8 mouse cellular contexts compared by ENCODE assay signal in genomic region chr10:36974086-36974675, GRCm38 (mm10). TPM values are rescaled to one million over a fixed set of nuclear protein-coding genes. Genes with fewer than 3 reads are reported as not detected.
DNase-seq lines count a peak whose midpoint lies in the region; ATAC-seq and TF ChIP-seq lines count a peak whose summit lies in the region.

Hdac2 (plus strand) TSS chr10:36974544.

- peak within 1 kb of the TSS; percentile 93 for H3K4me3 ChIP-seq in G1E (ENCODE audit: low read depth, low read length)
- peak within 1 kb of the TSS; percentile 98 for H3K4me3 ChIP-seq in forebrain, postnatal 0 days (ENCODE audit: low read depth, low read length)
- H3K4me3 ChIP-seq in lung, embryonic 15.5 days = peak within 1 kb of the TSS; percentile 100

- DNase-seq in G1E (ENCODE audit: low spot score) = peak; percentile 80
- DNase-seq in cerebellum, adult 18-20 months = peak; percentile 85 to 92
- DNase-seq in forebrain, postnatal 0 days = peak; percentile 96
- peak; percentile 90 for DNase-seq in heart, postnatal 4 days
- DNase-seq in layer of hippocampus, adult 8-10 months (ENCODE audit: low spot score in 2 of 2) = peak; percentile 83 to 87
- DNase-seq in ovary, adult 18-20 months (ENCODE audit: low spot score) = peak; percentile 80
- DNase-seq in thymus, postnatal 0 days (ENCODE audit: low spot score) = peak; percentile 88

- peak within 1 kb of the TSS; percentile 99 for H3K9ac ChIP-seq in forebrain, postnatal 0 days
- H3K9ac ChIP-seq in lung, embryonic 15.5 days = peak within 1 kb of the TSS; percentile 98

- ATAC-seq in G1E (ENCODE audit: extremely low read depth, insufficient number of reproducible peaks, low FRiP score, poor library complexity, severe bottlenecking) = peak; percentile 81
- ATAC-seq in forebrain, postnatal 0 days = peak; percentile 97
- peak; percentile 98 for ATAC-seq in lung, embryonic 15.5 days (ENCODE audit: borderline replicate concordance, extremely low read depth, low FRiP score, low TSS enrichment)

- no peaks in the 10 kb centered on the region for H3K9me3 ChIP-seq in G1E (replicated peaks)
- H3K9me3 ChIP-seq in forebrain, postnatal 0 days (ENCODE audit: low read length) = no peaks in the 10 kb centered on the region
- H3K9me3 ChIP-seq in lung, embryonic 15.5 days = no peaks in the 10 kb centered on the region

- H3K4me2 ChIP-seq in forebrain, postnatal 0 days (ENCODE audit: low read depth) = peak within 1 kb of the TSS; percentile 51
- H3K4me2 ChIP-seq in lung, embryonic 15.5 days = peak within 1 kb of the TSS; percentile 81

- H3K4me1 ChIP-seq in G1E (ENCODE audit: insufficient read depth, low read depth, low read length) = peaks cover 24% of the 10 kb centered on the region
- peaks cover 20% of the 10 kb centered on the region for H3K4me1 ChIP-seq in forebrain, postnatal 0 days (ENCODE audit: insufficient read depth)
- H3K4me1 ChIP-seq in lung, embryonic 15.5 days = peaks cover 18% of the 10 kb centered on the region

- TF ChIP-seq CTCF in G1E (IDR thresholded peaks at IDR 0.05; ENCODE audit: low read depth, low read length) = no peak
- no peak for TF ChIP-seq CTCF in forebrain, postnatal 0 days (IDR thresholded peaks at IDR 0.05; ENCODE audit: low read depth)

- peaks cover 10% of the 10 kb centered on the region for H3K36me3 ChIP-seq in G1E (replicated peaks)
- H3K36me3 ChIP-seq in forebrain, postnatal 0 days (ENCODE audit: insufficient read depth) = no peaks in the 10 kb centered on the region
- H3K36me3 ChIP-seq in lung, embryonic 15.5 days = no peaks in the 10 kb centered on the region

- WGBS in forebrain, postnatal 0 days = 5% methylated on average over 65 of the region's 67 CpGs
- 1% methylated on average over 54 of the region's 67 CpGs for WGBS in lung, embryonic 15.5 days

- H3K27me3 ChIP-seq in G1E (ENCODE audit: insufficient read depth, low read length) = peaks cover 8% of the 10 kb centered on the region; the same call in 1 of the 2 replicates
- no peaks in the 10 kb centered on the region for H3K27me3 ChIP-seq in forebrain, postnatal 0 days (ENCODE audit: insufficient read depth, low read length)
- H3K27me3 ChIP-seq in lung, embryonic 15.5 days = no peaks in the 10 kb centered on the region

- peak within 1 kb of the TSS; percentile 100 for H3K27ac ChIP-seq in forebrain, postnatal 0 days (ENCODE audit: low read depth, low read length)
- H3K27ac ChIP-seq in lung, embryonic 15.5 days = peak within 1 kb of the TSS; percentile 98

RNA-seq across cellular contexts. Expression of gene Hdac2, which starts in this region (rescaled TPM):
- total RNA-seq in G1E (2014; fragmentation: Nextera tagmentation) = 130 and 158 TPM in 2 replicates
- total RNA-seq in G1E (2017) = 106 and 122 TPM in 2 replicates
- polyA plus RNA-seq in G1E (2012) = 32.2 and 38.9 TPM in 2 replicates
- total RNA-seq in forebrain, postnatal 0 days (2014; rRNA removed) = 192 and 242 TPM in 2 replicates
- polyA plus RNA-seq in forebrain, postnatal 0 days (2015; fragmentation: Nextera tagmentation; extraction: Ambion mirVana) = 273 and 297 TPM in 2 replicates
- 100 to 1,000 TPM; 100 to 104 TPM for total RNA-seq in heart, postnatal 4 days (2021)
- total RNA-seq in layer of hippocampus, adult 8-10 months (2022) = 10 to 100 TPM; 76.0 to 86.9 (median 83.1) TPM
- 207 and 217 TPM in 2 replicates for polyA plus RNA-seq in lung, embryonic 15.5 days (2015; fragmentation: Nextera tagmentation; extraction: Ambion mirVana)
- 177 and 197 TPM in 2 replicates for polyA plus RNA-seq in thymus, postnatal 0 days (2015; fragmentation: Nextera tagmentation; extraction: Ambion mirVana)

Comparison
In these comparisons a context has a peak if more than half of its experiments do, and no peak if none do; other contexts are left out.
1. Peak in every context shown above with its lines: DNase-seq, ATAC-seq, H3K4me3 ChIP-seq and H3K27ac ChIP-seq.